Mouse (Mus musculus): ENCODE data around the gene Aldh3b2.

DNA sequence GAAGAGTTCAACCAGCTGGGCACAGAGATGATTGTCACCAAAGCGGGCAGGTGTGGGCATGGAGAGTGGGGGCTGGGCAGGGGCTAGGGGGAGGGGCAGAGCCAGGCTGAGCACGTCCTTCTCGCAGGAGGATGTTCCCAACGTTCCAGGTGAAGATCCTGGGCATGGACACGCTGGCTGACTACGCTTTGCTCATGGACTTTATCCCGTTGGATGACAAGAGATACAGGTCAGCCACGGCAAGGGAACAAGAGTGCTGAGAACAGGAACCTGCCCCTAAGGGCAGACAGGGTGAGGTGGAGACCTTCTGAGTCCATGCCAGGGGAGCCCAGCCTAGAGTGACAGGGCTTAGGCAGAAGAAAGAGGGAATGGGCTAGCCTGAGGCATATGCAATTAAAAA is 24.6 kb downstream of the Aldh3b2 start:
- TF ChIP-seq CTCF (IDR thresholded peaks at IDR 0.05; ENCODE audit: low read depth, low read length) = no peak
- TF ChIP-seq POLR2A (IDR thresholded peaks at IDR 0.05; ENCODE audit: extremely low read depth, insufficient read depth, low read length) = no peak
